ENCODE assay signal across 17 mouse cellular contexts in the genomic region with DNA sequence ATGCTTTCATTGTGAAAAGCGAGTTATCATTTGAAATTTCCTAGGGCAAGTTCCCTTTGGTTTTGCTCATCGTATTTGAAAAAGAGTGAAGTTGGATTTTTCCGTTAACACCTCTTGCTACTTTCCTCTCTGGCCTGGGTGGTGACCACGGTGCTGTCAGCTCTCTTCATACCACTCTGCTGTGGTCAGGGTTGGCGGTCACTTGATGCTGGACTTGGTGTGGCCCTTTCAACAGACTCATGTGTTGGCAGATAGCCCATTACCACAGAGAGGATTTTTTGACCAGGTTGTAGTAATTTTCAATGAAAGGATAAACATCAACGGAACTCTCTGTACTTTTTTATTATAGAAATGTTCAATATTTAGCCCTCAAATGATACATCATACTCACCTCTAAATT.
DNase-seq lines count a peak whose midpoint lies in the region; ATAC-seq and TF ChIP-seq lines count a peak whose summit lies in the region.
"Had no signal": no experiment of that assay in that cellular context is flagged by ENCODE, and none has a peak within 500 bp of the region (broad histone marks: within the 10 kb centered on the region; RNA-seq: fewer than 3 reads in every experiment).

No protein-coding gene starts in this region.

- TF ChIP-seq POLR2A in lung, adult 2 months (IDR thresholded peaks at IDR 0.05; ENCODE audit: borderline replicate concordance, extremely low read depth, low read depth, low read length): no peak

- H3K4me3 ChIP-seq in lung, adult 2 months (replicated peaks; ENCODE audit: extremely low read depth, low read depth, low read length): no peak overlapping the region
- H3K4me3 ChIP-seq: embryonic facial prominence, embryonic 10.5 days; forebrain, embryonic 10.5 days; forebrain, embryonic 15.5 days; heart, embryonic 12.5 days; hindbrain, embryonic 15.5 days had no signal

- WGBS in lung, adult 2 months: 79% methylated on average over 6 of the region's 6 CpGs

- H3K4me1 ChIP-seq in lung, adult 2 months (ENCODE audit: control insufficient read depth, insufficient read depth, low read length): no peaks in the 10 kb centered on the region
- H3K4me1 ChIP-seq: embryonic facial prominence, embryonic 10.5 days; forebrain, embryonic 10.5 days; forebrain, embryonic 15.5 days; heart, embryonic 12.5 days; hindbrain, embryonic 15.5 days had no signal

- ATAC-seq in megakaryocyte, adult 5-6 weeks (ENCODE audit: poor library complexity, severe bottlenecking): 0 out of 2 replicates have a peak, but pooled peaks have one; percentile 38
- no peak for ATAC-seq in megakaryocyte progenitor cell, adult 5-6 weeks (replicated peaks; ENCODE audit: poor library complexity)
- ATAC-seq: forebrain, embryonic 15.5 days had no signal

- peak; percentile 10 for DNase-seq in adrenal gland, adult 2 months
- DNase-seq in adrenal gland, adult 18-20 months (ENCODE audit: low spot score in 2 of 2): no peak
- DNase-seq in lung, postnatal 36 days: peak; percentile 24
- DNase-seq in lung, adult 2 months: no peak
- no peak for DNase-seq in urinary bladder, postnatal 36 days (ENCODE audit: low spot score in 2 of 2)
- DNase-seq in right cerebral cortex, postnatal 25 days: no peak
- DNase-seq: adrenal gland, adult 8-10 months; cerebellum, adult 2 months; cerebellum, postnatal 10 days; gastrocnemius, postnatal 25 days had no signal

- TF ChIP-seq CTCF in lung, adult 2 months (IDR thresholded peaks at IDR 0.05; ENCODE audit: insufficient read depth, low read length): no peak

Comparison
In these comparisons a context has a peak if more than half of its experiments do, and no peak if none do; other contexts are left out.
1. DNase-seq: peak in adrenal gland, adult 2 months (single experiment) and lung, postnatal 36 days (single experiment); none in adrenal gland, adult 18-20 months (0 of 2), lung, adult 2 months (single experiment), urinary bladder, postnatal 36 days (0 of 2) and right cerebral cortex, postnatal 25 days (single experiment).